Mouse (Mus musculus) cerebellum, adult (tissue): ENCODE measurements at regions not wholly inside any gene's neighbourhood (a gene's known extent, or its start where the extent isn't known, plus 50 kb on each side); places are given as distances from the start of the nearest gene placed in this dataset.

Source experiments
- ATAC-seq: cut with Nextera tagmentation; 2 replicates; pipeline ENCODE4 v1.9.2; 2017; ENCODE audit warnings: mild to moderate bottlenecking, moderate library complexity, mixed read lengths; ENCODE audit not compliant: insufficient number of reproducible peaks, low FRiP score, low TSS enrichment

GRCm38 (mm10) chr17:4765723-4766122 lies 228.4 kb upstream of the Arid1b start:
- no peak for ATAC-seq

GRCm38 (mm10) chr17:4767947-4768522 lies 226.1 kb upstream of the Arid1b start:
- no peak for ATAC-seq

GRCm38 (mm10) chr17:4769284-4769683 lies 224.8 kb upstream of the Arid1b start:
- no peak for ATAC-seq

GRCm38 (mm10) chr17:4770052-4770451 lies 224.1 kb upstream of the Arid1b start:
- no peak for ATAC-seq

GRCm38 (mm10) chr17:4778161-4778560 lies 216.0 kb upstream of the Arid1b start:
- ATAC-seq, result peak; percentile 83; the same call in 1 of the 2 replicates

- ATAC-seq, result no peak
These were observed 215.1 kb upstream of the Arid1b start for GRCm38 (mm10) chr17:4779017-4779416.

GRCm38 (mm10) chr17:4781586-4781985 lies 212.5 kb upstream of the Arid1b start:
- no peak for ATAC-seq

- no peak for ATAC-seq
These were observed 209.8 kb upstream of the Arid1b start for GRCm38 (mm10) chr17:4784296-4784695.

GRCm38 (mm10) chr17:4785281-4785839 lies 208.8 kb upstream of the Arid1b start:
- ATAC-seq, result no peak

- no peak for ATAC-seq
These were observed 207.6 kb upstream of the Arid1b start for GRCm38 (mm10) chr17:4786524-4786923.

- no peak for ATAC-seq
These were observed 202.3 kb upstream of the Arid1b start for GRCm38 (mm10) chr17:4791873-4792272.

GRCm38 (mm10) chr17:4796241-4796640 lies 197.9 kb upstream of the Arid1b start:
- ATAC-seq, result no peak

GRCm38 (mm10) chr17:4804013-4804412 lies 190.1 kb upstream of the Arid1b start:
- no peak for ATAC-seq

- ATAC-seq, result no peak
These were observed 188.1 kb upstream of the Arid1b start for GRCm38 (mm10) chr17:4806051-4806450.

- no peak for ATAC-seq
These were observed 185.2 kb upstream of the Arid1b start for GRCm38 (mm10) chr17:4808926-4809325.

- no peak for ATAC-seq
These were observed 180.9 kb upstream of the Arid1b start for GRCm38 (mm10) chr17:4813232-4813631.

GRCm38 (mm10) chr17:4813666-4814065 lies 180.5 kb upstream of the Arid1b start:
- no peak for ATAC-seq

- no peak for ATAC-seq
These were observed 168.8 kb upstream of the Arid1b start for GRCm38 (mm10) chr17:4825221-4825895.

- ATAC-seq, result no peak
These were observed 160.1 kb upstream of the Arid1b start for GRCm38 (mm10) chr17:4834065-4834464.

- ATAC-seq, result no peak
These were observed 159.6 kb upstream of the Arid1b start for GRCm38 (mm10) chr17:4834571-4834970.

GRCm38 (mm10) chr17:4835065-4835705 lies 158.9 kb upstream of the Arid1b start:
- ATAC-seq, result no peak
